Mouse (Mus musculus): ENCODE results near the gene Kprp. TPM values are rescaled to one million over a fixed set of nuclear protein-coding genes. Genes with fewer than 3 reads are reported as not detected.

Kprp gene
- 21.1 and 65.4 TPM in 2 replicates for polyA plus RNA-seq (2012; rRNA removed)

DNA sequence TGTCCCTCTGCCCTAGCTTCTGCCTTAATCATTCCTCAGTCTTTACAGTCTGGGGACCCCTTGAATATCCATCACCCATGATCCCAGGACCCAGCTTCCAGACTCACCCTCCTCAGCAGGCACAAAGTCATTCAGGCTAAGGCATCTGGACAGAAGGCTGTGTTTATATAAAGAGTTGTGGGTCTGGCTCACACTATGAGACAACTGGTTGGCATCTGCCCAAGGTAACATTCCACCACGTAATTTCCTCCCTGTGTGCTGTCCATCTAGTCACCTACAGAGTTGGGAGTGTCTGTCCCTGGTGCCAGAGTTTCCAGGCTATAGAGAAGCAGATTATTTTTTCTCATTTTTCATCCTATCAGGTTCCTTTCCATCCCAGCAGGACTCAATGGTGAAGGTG, at the start of gene Kprp:
Gene Kprp (minus strand): TSS at position 140 of the 400 bp plus-strand sequence.

DNA sequence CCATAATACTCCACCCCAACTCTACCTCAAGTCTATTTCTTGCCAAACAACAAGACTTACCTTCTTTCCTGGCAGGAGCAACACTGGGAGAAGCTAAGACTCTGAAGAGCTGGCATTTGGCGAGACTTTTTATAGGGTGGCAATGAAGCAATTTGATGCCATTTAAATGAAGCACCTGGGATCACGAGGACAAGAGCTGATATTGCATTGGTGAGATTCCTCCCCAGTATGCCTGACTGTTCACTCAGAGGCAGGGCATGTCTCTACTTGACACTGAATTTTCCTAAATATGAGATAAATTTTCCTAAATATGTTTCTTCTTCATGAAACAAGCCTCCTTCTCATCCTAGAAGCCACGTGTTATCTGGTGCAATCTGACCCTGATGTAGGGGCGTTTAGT, 43.1 kb upstream of the Kprp start, which contains the start of gene 2310050C09Rik:
Gene 2310050C09Rik (minus strand): TSS at position 101 of the 400 bp plus-strand sequence.

DNA sequence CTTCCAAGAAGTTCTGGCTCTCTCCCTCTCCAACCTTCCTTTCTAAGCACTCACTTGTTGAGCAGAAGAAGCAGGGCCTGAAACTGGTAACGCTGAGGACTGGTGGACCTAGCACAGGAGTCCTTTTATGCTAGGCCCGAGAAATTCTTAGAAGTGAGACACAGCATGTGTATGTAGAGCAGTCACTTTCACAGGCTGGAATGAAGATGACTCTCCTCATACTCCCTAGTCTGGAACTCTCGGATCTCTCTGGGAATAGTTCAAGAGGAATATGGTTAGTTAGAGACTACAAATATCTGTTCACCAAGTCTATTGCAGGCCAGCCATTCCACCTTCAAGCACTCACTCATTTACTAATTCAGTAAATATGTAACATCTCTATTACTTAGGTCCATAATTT, 24.1 kb upstream of the Kprp start, which contains the start of gene Lce1l:
Gene Lce1l (minus strand): TSS at position 101 of the 400 bp plus-strand sequence.

DNA sequence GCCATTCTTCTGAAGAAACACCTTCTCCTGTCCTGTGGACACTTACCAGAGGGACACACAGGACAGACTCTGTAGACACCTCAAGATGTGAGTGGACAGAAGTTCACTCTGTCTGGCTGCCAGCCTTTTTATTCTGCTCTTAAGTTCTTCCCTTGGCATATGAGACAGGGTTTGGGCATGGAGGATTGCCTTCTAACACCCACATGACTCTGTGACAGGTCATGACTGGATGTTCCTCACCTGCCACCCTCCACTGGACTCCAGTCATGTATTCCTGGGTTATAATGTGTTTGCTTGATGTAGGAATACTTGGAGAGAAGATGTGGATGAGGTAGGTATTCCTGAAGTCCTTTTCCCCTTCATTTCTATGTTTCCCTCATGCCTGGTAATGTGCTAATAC, 19.3 kb downstream of the Kprp start, which contains the start of gene Lce1k:
Gene Lce1k (minus strand): TSS at position 101 of the 400 bp plus-strand sequence.

DNA sequence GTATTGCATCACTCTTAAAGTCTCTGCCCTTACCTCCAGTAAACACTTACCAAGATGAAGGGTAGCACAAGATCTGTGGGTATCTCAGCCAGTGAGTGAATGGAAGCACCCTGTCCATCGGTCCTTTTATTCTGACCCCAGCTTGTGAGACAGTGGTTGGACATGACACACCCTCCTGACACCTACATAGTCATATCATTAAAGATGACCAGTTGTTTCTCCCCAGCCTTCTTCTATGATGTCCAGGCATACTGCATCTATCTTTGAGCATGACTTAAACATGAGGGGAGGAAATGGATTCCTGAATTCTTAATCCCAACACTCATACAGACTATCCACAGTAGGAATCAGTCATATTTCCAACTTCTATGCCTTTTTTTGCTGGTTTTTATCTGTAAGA, 36.6 kb downstream of the Kprp start, which contains the start of gene Lce1j:
Gene Lce1j (minus strand): TSS at position 101 of the 400 bp plus-strand sequence.

DNA sequence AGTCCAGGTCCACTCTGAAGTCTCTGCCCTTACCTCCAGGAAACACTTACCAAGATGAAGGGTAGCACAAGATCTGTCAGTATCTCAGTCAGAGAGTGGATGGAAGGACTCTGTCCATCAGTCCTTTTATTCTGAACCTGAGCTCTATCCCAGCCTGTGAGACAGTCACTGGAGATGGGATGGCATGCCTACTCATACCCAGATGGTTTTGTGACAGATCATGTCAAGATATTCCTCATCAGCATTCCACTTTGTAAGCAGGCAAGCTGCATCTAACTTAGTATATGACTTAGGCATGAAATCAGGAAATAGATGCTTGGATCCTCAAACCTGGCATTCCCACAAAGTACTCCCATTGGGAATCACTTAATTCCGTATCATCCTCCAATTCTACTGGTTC, 48.2 kb downstream of the Kprp start, which contains the start of gene Lce1i:
Gene Lce1i (minus strand): TSS at position 101 of the 400 bp plus-strand sequence.

Other genes with a start within 250 kb of the Kprp start
- gene Smcp, start 238.2 kb downstream of the Kprp start, polyA plus RNA-seq (2012; rRNA removed): not detected in 2 replicates
- 2.9 and 3.0 TPM in 2 replicates for gene 2210017I01Rik, start 219.8 kb downstream of the Kprp start, polyA plus RNA-seq (2012; rRNA removed)
- gene Lce6a, start 205.6 kb downstream of the Kprp start, polyA plus RNA-seq (2012; rRNA removed): 0.77 and 3.0 TPM in 2 replicates
- gene Lce1a1, start 178.9 kb downstream of the Kprp start, polyA plus RNA-seq (2012; rRNA removed): 113 and 390 TPM in 2 replicates
- 117 and 331 TPM in 2 replicates for gene Lce1b, start 170.3 kb downstream of the Kprp start, polyA plus RNA-seq (2012; rRNA removed)
- 97.3 and 328 TPM in 2 replicates for gene Lce1a2, start 156.9 kb downstream of the Kprp start, polyA plus RNA-seq (2012; rRNA removed)
- gene Lce1c, start 148.0 kb downstream of the Kprp start, polyA plus RNA-seq (2012; rRNA removed): 108 and 297 TPM in 2 replicates
- gene Lce1d, start 140.0 kb downstream of the Kprp start, polyA plus RNA-seq (2012; rRNA removed): 105 and 245 TPM in 2 replicates
- 50.9 and 159 TPM in 2 replicates for gene Lce1e, start 118.2 kb downstream of the Kprp start, polyA plus RNA-seq (2012; rRNA removed)
- 83.4 and 310 TPM in 2 replicates for gene Lce1f, start 106.9 kb downstream of the Kprp start, polyA plus RNA-seq (2012; rRNA removed)
- 0.45 and 1.1 TPM in 2 replicates for gene Gm38119, start 88.2 kb downstream of the Kprp start, polyA plus RNA-seq (2012; rRNA removed)
- gene Lce1g, start 74.9 kb downstream of the Kprp start, polyA plus RNA-seq (2012; rRNA removed): 41.5 and 134 TPM in 2 replicates
- 63.4 and 161 TPM in 2 replicates for gene Lce1h, start 62.2 kb downstream of the Kprp start, polyA plus RNA-seq (2012; rRNA removed)
- 70.5 and 204 TPM in 2 replicates for gene Lce1i, start 48.3 kb downstream of the Kprp start, polyA plus RNA-seq (2012; rRNA removed)
- 58.0 and 193 TPM in 2 replicates for gene Lce1j, start 36.7 kb downstream of the Kprp start, polyA plus RNA-seq (2012; rRNA removed)
- gene Lce1k, start 19.4 kb downstream of the Kprp start, polyA plus RNA-seq (2012; rRNA removed): 34.9 and 89.6 TPM in 2 replicates
- gene Lce1l, start 24.0 kb upstream of the Kprp start, polyA plus RNA-seq (2012; rRNA removed): 33.4 and 88.8 TPM in 2 replicates
- gene 2310050C09Rik, start 43.0 kb upstream of the Kprp start, polyA plus RNA-seq (2012; rRNA removed): 17.7 and 52.2 TPM in 2 replicates
- 68.7 and 136 TPM in 2 replicates for gene Lce3a, start 99.0 kb upstream of the Kprp start, polyA plus RNA-seq (2012; rRNA removed)
- gene Lce3b, start 105.7 kb upstream of the Kprp start, polyA plus RNA-seq (2012; rRNA removed): 78.3 and 161 TPM in 2 replicates
- 184 and 421 TPM in 2 replicates for gene Lce3c, start 117.2 kb upstream of the Kprp start, polyA plus RNA-seq (2012; rRNA removed)
- 26.4 and 44.7 TPM in 2 replicates for gene Lce3d, start 130.1 kb upstream of the Kprp start, polyA plus RNA-seq (2012; rRNA removed)
- gene Lce3e, start 139.8 kb upstream of the Kprp start, polyA plus RNA-seq (2012; rRNA removed): 54.0 and 187 TPM in 2 replicates
- 126 and 354 TPM in 2 replicates for gene Lce3f, start 165.0 kb upstream of the Kprp start, polyA plus RNA-seq (2012; rRNA removed)
- gene Crct1, start 188.4 kb upstream of the Kprp start, polyA plus RNA-seq (2012; rRNA removed): 169 and 538 TPM in 2 replicates
- gene Lce1m, start 191.8 kb upstream of the Kprp start, polyA plus RNA-seq (2012; rRNA removed): 17.4 and 162 TPM in 2 replicates
- gene Gm4858, start 241.6 kb upstream of the Kprp start, polyA plus RNA-seq (2012; rRNA removed): not detected in 2 replicates